Mouse (Mus musculus) megakaryocyte, embryonic 14.5 days (primary cell): ENCODE measurements at regions not wholly inside any gene's neighbourhood (a gene's known extent, or its start where the extent isn't known, plus 50 kb on each side); places are given as distances from the start of the nearest gene placed in this dataset.

ENCODE experiments used
- H3K27me3 ChIP-seq: replicated peaks from 2 replicates; pipeline ENCODE3; 2012; ENCODE audit warnings: inconsistent platforms
- H3K36me3 ChIP-seq: replicated peaks from 2 replicates; pipeline ENCODE3; 2012; ENCODE audit warnings: low read length, inconsistent platforms, mixed read lengths
- H3K4me1 ChIP-seq: 2 replicates; pipeline ENCODE4 v1.6.1; 2012; ENCODE audit warnings: inconsistent platforms
- H3K4me3 ChIP-seq: replicated peaks from 2 replicates; pipeline ENCODE3; 2012; ENCODE audit warnings: moderate library complexity, mild to moderate bottlenecking, inconsistent platforms
- H3K9me3 ChIP-seq: 2 replicates; pipeline ENCODE4 v1.6.1; 2012; ENCODE audit warnings: inconsistent platforms
- FLI1 ChIP-seq: IDR thresholded peaks from 2 replicates; pipeline ENCODE4 v1.6.1; 2012; ENCODE audit warnings: low read length, inconsistent platforms, mixed read lengths
- GATA1 ChIP-seq: IDR thresholded peaks from 3 replicates; pipeline ENCODE4 v1.6.1; 2012; ENCODE audit warnings: mixed read lengths, low read length, inconsistent platforms, borderline replicate concordance

DNA sequence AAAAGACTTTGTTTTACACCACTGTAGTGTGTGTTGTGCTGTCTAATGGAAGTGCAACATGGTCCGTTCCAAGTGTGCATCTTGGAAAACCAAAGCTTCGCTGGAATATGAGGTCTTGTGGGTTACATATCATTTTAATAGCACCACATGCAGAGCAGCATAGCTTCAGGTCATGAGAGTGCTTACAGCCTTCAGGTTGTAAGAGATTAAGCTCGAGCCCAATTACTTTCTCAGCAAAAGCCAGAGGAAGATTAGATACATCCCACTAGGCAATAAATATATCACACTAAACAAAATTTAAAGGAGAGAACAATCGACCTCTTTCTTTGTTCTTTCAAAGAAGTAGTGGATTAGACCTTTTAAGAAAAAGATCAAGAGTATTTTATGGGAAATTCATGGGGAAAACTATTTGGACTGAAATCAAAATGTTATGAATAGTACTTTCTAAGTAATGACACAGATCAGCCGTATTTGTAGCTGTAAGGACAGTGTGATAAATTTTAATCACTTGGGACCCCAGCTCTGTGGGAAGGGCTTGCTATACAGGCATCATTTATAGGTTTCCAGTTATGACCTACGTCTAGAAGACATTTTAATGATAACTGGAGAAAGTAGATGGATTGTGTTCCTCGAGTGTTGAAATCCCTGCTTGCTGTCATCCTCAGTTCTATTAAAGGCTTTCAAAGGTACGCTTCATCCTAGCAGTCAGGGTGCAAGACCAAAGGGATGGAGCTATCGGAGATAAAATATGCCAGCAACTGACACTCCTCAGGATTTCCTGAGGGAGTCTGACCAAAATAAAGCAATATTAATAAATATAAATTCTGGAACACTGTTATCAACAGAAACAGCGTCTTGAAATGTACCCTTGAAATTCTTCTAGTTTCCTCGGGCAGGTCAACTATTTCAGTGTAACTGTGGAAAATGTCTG is 101.3 kb upstream of the Tcf21 start:
- Histone ChIP-seq H3K27me3 (no peaks in the 10 kb centered on the region), H3K36me3 (no peaks in the 10 kb centered on the region), H3K4me3 (no peak overlapping the region), H3K4me1 (no peaks in the 10 kb centered on the region), H3K9me3 (peaks cover 16% of the 10 kb centered on the region)
- no peak for TF ChIP-seq FLI1
- no peak for TF ChIP-seq GATA1

DNA sequence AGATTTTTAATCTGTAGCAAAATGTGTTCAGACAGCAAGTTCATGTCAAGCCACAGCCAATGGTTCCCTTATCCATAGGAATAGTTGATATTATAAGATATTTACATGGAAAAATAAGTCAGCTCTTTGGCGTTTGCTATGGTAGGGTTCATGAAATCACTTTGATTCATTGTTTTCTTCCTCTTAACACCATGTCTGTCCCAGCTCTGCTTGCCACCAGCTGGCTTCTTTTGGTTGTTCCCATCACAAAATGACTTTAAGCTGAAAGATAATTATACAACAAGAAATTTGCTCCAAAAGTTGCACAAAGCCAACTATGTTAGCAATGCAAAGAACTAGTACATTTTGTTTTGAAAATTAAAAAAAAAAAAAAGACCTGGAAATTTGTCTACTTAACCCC is 99.9 kb upstream of the Tcf21 start:
- peaks cover 15% of the 10 kb centered on the region for H3K9me3 ChIP-seq
- H3K27me3 ChIP-seq = no peaks in the 10 kb centered on the region
- H3K36me3 ChIP-seq = no peaks in the 10 kb centered on the region
- H3K4me3 ChIP-seq = no peak overlapping the region
- H3K4me1 ChIP-seq = no peaks in the 10 kb centered on the region
- no peak for TF ChIP-seq FLI1
- no peak for TF ChIP-seq GATA1

DNA sequence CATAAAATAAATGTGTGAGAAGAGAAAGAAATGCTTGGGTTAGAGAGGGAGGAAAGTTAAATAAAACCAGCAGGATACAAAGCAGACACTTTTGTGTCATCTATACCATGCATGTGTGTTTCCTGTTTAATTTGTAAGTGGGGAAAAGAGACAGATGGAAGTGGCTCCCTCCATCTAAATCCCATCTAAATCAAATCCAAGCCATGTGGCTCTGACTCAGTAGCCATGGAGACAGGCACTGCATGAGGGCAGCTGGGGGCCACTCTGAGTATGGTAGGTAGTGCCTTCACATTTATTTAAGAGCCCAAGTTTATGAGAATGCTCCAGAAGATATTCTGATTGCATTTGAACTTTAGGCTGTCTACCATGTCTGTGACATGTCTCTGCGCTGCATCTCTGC is 97.8 kb upstream of the Tcf21 start:
- H3K27me3 ChIP-seq = no peaks in the 10 kb centered on the region
- H3K36me3 ChIP-seq = no peaks in the 10 kb centered on the region
- H3K9me3 ChIP-seq = peaks cover 9% of the 10 kb centered on the region
- no peak for TF ChIP-seq FLI1
- no peak overlapping the region for H3K4me3 ChIP-seq
- H3K4me1 ChIP-seq = no peaks in the 10 kb centered on the region

DNA sequence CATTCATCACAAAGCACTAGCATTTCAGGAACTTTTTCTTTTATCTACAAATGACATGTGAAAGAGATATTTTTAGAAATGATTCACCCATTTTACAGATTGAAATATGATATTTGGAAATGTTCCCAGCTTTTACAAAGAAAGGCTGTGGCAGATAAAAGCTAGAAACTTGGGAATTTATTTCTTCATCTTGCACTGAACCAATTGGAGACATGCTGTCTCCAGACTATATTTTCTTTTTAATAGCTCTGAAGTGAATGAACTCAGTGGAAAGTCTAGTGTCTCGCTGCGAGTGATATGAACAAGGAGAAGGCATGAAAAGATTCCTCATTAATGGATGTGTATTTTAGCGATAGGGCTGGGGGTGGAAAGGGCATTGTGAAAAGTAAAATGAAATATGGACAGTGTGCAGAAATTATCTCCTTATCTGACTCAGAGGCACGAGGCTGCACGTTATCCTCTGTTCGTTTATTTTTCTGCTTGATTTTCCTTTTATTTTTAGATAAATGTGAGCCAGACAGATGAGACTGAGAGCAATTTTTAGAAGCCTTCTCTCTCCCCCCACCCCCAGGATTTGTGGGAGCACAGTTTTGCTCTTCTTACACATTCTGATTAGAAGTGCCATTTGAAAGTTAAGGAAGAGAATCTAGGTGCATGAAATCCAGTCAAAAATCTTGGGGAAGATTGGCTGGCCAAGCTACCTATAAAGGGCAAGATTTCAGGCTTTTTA is 96.0 kb upstream of the Tcf21 start:
- H3K9me3 ChIP-seq = peaks cover 7% of the 10 kb centered on the region
- H3K27me3 ChIP-seq = no peaks in the 10 kb centered on the region
- no peaks in the 10 kb centered on the region for H3K4me1 ChIP-seq
- no peak overlapping the region for H3K4me3 ChIP-seq
- TF ChIP-seq FLI1 (no peak), GATA1 (no peak)
- no peaks in the 10 kb centered on the region for H3K36me3 ChIP-seq

DNA sequence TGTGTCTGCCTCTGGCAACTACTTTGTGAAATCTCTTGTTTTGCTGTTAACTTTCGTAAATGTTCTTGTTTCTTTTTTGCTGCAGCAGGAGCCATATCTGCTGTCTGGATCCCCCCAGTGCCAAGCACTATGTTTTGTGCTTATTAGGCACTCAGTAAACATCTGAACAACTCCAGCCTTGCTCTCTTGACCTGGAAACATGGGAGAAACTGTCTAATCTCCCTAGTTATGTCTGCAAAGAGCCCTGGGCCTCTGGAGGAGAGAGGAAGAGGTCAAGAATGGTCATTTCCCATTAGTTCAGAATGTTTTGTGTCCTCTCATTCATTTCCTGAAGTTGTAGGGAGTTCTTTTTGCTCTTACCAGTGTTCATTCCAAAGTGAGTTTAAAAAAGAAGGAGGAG is 93.1 kb upstream of the Tcf21 start:
- H3K36me3 ChIP-seq = no peaks in the 10 kb centered on the region
- no peak for TF ChIP-seq GATA1
- no peak for TF ChIP-seq FLI1
- peaks cover 9% of the 10 kb centered on the region; the same call in 1 of the 2 replicates for H3K9me3 ChIP-seq
- H3K4me3 ChIP-seq = no peak overlapping the region
- no peaks in the 10 kb centered on the region for H3K4me1 ChIP-seq
- no peaks in the 10 kb centered on the region for H3K27me3 ChIP-seq

DNA sequence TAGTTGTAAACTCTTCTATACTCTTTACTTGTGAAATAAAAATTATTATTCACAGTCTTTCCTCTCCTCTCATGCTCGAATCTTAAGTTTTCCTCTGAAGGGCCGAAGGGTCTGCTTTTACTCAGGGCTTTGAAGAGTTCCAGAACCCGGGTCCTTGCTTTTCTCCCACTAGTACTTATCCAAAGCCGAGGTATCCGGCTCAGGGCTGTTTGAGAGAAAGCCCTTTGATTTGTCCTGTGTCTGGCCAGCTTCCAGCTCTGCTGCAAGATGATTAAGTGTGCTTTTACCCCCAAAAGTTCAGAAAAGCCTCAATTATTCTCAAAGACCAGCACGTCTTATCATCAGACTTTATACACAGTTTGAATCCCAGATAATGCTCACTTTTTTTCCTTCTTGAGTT is 88.7 kb upstream of the Tcf21 start:
- Histone ChIP-seq H3K36me3 (no peaks in the 10 kb centered on the region), H3K9me3 (peaks cover 11% of the 10 kb centered on the region; the same call in 1 of the 2 replicates), H3K4me1 (no peaks in the 10 kb centered on the region), H3K27me3 (no peaks in the 10 kb centered on the region), H3K4me3 (no peak overlapping the region)
- no peak for TF ChIP-seq FLI1
- no peak for TF ChIP-seq GATA1

DNA sequence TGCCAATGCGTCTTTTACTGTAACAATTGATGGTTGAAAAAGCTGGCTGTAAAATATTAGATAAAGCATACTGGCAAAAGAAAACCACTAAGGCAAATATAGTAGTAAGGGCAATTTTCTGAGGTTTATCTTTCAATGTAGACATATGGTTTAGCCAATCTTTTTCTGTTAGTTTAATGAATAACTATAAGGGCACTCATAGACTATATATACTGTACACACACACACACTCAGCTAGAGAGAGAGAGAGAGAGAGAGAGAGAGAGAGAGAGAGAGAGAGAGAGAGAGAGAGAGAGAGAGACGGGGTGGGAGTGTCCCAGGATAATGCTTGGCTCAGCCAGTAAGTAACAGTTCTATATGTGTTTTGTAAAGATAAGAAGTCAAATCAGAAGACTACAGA is 85.3 kb upstream of the Tcf21 start:
- peaks cover 6% of the 10 kb centered on the region; the same call in 1 of the 2 replicates for H3K9me3 ChIP-seq
- H3K36me3 ChIP-seq = no peaks in the 10 kb centered on the region
- no peaks in the 10 kb centered on the region for H3K27me3 ChIP-seq
- TF ChIP-seq GATA1 = no peak
- TF ChIP-seq FLI1 = no peak
- no peak overlapping the region for H3K4me3 ChIP-seq
- H3K4me1 ChIP-seq = no peaks in the 10 kb centered on the region

DNA sequence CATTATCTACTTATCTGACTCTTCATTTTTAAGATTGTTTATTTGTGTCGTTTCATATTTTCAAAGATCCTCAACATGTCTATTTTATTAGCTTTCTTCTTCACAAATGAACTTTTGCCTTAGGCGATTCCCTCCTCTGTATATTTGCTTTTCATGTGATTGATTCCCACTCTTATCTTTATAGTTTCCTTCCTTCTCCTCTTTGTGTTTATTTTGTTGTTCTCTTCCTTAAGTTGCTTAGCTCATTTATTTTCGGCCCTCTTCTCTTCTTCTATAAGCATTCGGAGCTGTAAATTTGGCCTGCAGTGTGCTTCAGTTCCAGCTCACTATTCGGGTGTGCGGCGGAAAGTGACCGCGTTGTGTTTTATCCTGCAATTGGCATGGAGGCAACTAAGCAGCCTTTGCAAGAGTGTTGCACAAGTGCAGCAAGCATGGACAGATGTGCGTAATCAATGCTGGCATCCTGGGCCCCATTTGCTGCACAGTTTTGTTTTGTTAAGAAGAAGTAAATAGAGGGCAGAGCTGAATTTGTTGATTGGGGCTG is 73.5 kb upstream of the Tcf21 start:
- H3K4me3 ChIP-seq = no peak overlapping the region
- no peaks in the 10 kb centered on the region for H3K27me3 ChIP-seq
- no peak for TF ChIP-seq FLI1
- TF ChIP-seq GATA1 = no peak
- no peaks in the 10 kb centered on the region for H3K36me3 ChIP-seq
- no peaks in the 10 kb centered on the region for H3K9me3 ChIP-seq
- H3K4me1 ChIP-seq = no peaks in the 10 kb centered on the region

DNA sequence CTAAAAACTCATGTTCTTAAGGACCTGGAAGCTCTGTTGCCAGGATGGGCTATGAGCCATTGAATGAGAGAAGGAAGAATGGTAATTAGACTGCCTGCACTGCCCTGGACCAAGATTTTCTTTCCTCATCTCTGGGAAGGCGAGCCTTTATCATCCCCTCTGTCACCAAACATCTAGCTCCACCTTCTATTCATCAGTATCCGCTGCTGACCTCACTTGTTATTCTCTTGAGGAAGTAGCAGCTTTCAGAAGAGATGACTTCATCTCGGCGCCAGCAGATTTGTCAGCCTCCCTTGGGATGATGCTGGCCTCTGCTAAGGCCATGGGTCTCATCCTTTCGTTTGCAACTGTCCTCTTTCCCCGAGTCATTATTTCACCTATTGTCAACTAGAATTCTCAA is 67.5 kb upstream of the Tcf21 start:
- H3K27me3 ChIP-seq = no peaks in the 10 kb centered on the region
- TF ChIP-seq GATA1 = no peak
- no peak for TF ChIP-seq FLI1
- no peaks in the 10 kb centered on the region for H3K9me3 ChIP-seq

DNA sequence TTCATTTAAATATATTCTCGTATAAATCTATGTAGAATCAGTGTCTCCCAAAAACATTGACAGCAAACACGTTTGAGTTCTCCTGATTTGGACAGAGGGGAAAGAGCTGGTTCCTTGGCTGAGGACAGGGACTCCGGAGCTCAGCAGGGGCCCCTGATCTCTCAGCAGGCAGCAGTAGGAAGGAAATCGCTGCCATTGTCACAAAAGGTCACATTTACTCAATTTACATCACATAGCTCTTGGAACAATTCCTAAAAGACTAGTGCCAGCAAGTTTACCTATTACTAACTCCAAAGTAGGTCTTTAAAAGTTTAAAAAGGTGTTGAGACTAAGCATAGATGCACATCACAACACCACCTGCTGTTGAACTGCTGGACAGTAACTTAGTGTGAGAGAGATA is 59.7 kb upstream of the Tcf21 start:
- no peak for TF ChIP-seq GATA1
- no peak for TF ChIP-seq FLI1
- H3K4me1 ChIP-seq = no peaks in the 10 kb centered on the region
- H3K4me3 ChIP-seq = no peak overlapping the region
- no peaks in the 10 kb centered on the region for H3K27me3 ChIP-seq
- 0 out of 2 replicates have a peak, but pooled peaks cover 3% of the 10 kb centered on the region for H3K9me3 ChIP-seq
- H3K36me3 ChIP-seq = no peaks in the 10 kb centered on the region

More for the DNA sequence above, 67.5 kb upstream of the Tcf21 start:
- Histone ChIP-seq H3K4me1 (no peaks in the 10 kb centered on the region), H3K36me3 (no peaks in the 10 kb centered on the region), H3K4me3 (no peak overlapping the region)
